ENCODE assay signal across 8 mouse cellular contexts in genomic region chr7:133066776-133067175, GRCm38 (mm10). TPM values are rescaled to one million over a fixed set of nuclear protein-coding genes. Genes with fewer than 3 reads are reported as not detected.
DNase-seq lines count a peak whose midpoint lies in the region; ATAC-seq and TF ChIP-seq lines count a peak whose summit lies in the region.

No protein-coding gene starts in this region.

- TF ChIP-seq POLR2A in brain, embryonic 14.5 days (IDR thresholded peaks at IDR 0.05; ENCODE audit: borderline replicate concordance, extremely low read depth, insufficient read depth, insufficient read length, poor library complexity, severe bottlenecking): no peak

- TF ChIP-seq CTCF in brain, embryonic 14.5 days (IDR thresholded peaks at IDR 0.05; ENCODE audit: borderline replicate concordance, extremely low read depth, insufficient read depth, insufficient read length): no peak
- no peak for TF ChIP-seq CTCF in stomach, postnatal 0 days (IDR thresholded peaks at IDR 0.05; ENCODE audit: low read depth)

- H3K27me3 ChIP-seq in stomach, postnatal 0 days (ENCODE audit: control insufficient read depth, insufficient read depth, low read length): no peaks in the 10 kb centered on the region

- H3K4me3 ChIP-seq in stomach, postnatal 0 days (ENCODE audit: low read depth, low read length): no peak overlapping the region

- no peak for ATAC-seq in monocyte, adult 5-6 weeks (replicated peaks; ENCODE audit: insufficient number of reproducible peaks, low FRiP score, low TSS enrichment, poor library complexity, severe bottlenecking)
- ATAC-seq in granulocyte monocyte progenitor cell, adult 5-6 weeks (replicated peaks; ENCODE audit: poor library complexity, severe bottlenecking): no peak
- no peak for ATAC-seq in stomach, postnatal 0 days (ENCODE audit: low FRiP score, low TSS enrichment)

- intact Hi-C loops in left cerebral cortex, postnatal 25 days (cut with DNase I): no loop called here

- H3K27ac ChIP-seq in stomach, postnatal 0 days (replicated peaks): no peak overlapping the region

- no peak overlapping the region for H3K9ac ChIP-seq in stomach, postnatal 0 days (ENCODE audit: low read length)

- H3K36me3 ChIP-seq in stomach, postnatal 0 days (ENCODE audit: control insufficient read depth, insufficient read depth, low read length): peaks cover 7% of the 10 kb centered on the region; the same call in 1 of the 2 replicates

- WGBS in stomach, postnatal 0 days: 51% methylated on average over 6 of the region's 6 CpGs

- H3K4me2 ChIP-seq in stomach, postnatal 0 days (replicated peaks; ENCODE audit: low read depth): no peak overlapping the region

- DNase-seq in heart, adult 18-20 months: peak; percentile 64 to 67
- DNase-seq in heart, adult 8-10 months (ENCODE audit: low spot score): no peak
- peak; percentile 94 for DNase-seq in brain, embryonic 14.5 days (ENCODE audit: low read depth)
- DNase-seq in frontal cortex, adult 2 months (ENCODE audit: extremely low spot score in 1 of 2, low spot score in 1 of 2): peak; percentile 57 to 80
- DNase-seq in left cerebral cortex, postnatal 25 days (ENCODE audit: low spot score in 2 of 2): peak; percentile 48 to 89
- DNase-seq in stomach, postnatal 0 days (ENCODE audit: low spot score): no peak

- no peaks in the 10 kb centered on the region for H3K9me3 ChIP-seq in stomach, postnatal 0 days (ENCODE audit: control insufficient read depth, low read length)

- no peak for TF ChIP-seq EP300 in stomach, postnatal 0 days (optimal IDR thresholded peaks at IDR 0.05)

- no peaks in the 10 kb centered on the region for H3K4me1 ChIP-seq in stomach, postnatal 0 days (replicated peaks; ENCODE audit: control insufficient read depth, insufficient read depth)

RNA-seq across cellular contexts. Expression of gene Fgfr2, which starts 56.4 kb away (rescaled TPM):
- 1 to 10 TPM; 1.3 to 2.6 TPM for total RNA-seq in heart, adult 18-20 months (2021)
- total RNA-seq in heart, adult 8-10 months (2022): 1 to 10 TPM; 1.1 to 1.9 (median 1.4) TPM
- 48.4 and 52.3 TPM in 2 replicates for polyA plus RNA-seq in brain, embryonic 14.5 days (2012; rRNA removed)
- 63.2 and 69.6 TPM in 2 replicates for polyA plus RNA-seq in frontal cortex, adult 2 months (2012; rRNA removed)
- 10 to 100 TPM; 37.1 to 42.0 TPM for total RNA-seq in left cerebral cortex, postnatal 25 days (2021)
- not detected in 3 replicates for total RNA-seq in monocyte, adult 5-6 weeks (2017)
- not detected in 2 replicates for total RNA-seq in granulocyte monocyte progenitor cell, adult 5-6 weeks (2014; fragmentation: Nextera tagmentation)
- not detected in 2 replicates for total RNA-seq in granulocyte monocyte progenitor cell, adult 5-6 weeks (2017)
- polyA plus RNA-seq in stomach, postnatal 0 days (2015; fragmentation: Nextera tagmentation; extraction: Ambion mirVana): 60.8 and 67.1 TPM in 2 replicates

RNA-seq across cellular contexts. Expression of gene Ctbp2, which starts 57.4 kb away (rescaled TPM):
- total RNA-seq in heart, adult 18-20 months (2021): 10 to 100 TPM; 24.4 to 30.6 TPM
- 10 to 100 TPM; 24.9 to 28.1 (median 27.6) TPM for total RNA-seq in heart, adult 8-10 months (2022)
- polyA plus RNA-seq in brain, embryonic 14.5 days (2012; rRNA removed): 115 and 141 TPM in 2 replicates
- 59.6 and 59.8 TPM in 2 replicates for polyA plus RNA-seq in frontal cortex, adult 2 months (2012; rRNA removed)
- total RNA-seq in left cerebral cortex, postnatal 25 days (2021): 10 to 100 TPM; 23.3 to 24.3 TPM
- total RNA-seq in monocyte, adult 5-6 weeks (2017): 34.8 to 40.1 TPM (median 35.2 TPM) in 3 replicates
- 55.5 and 58.1 TPM in 2 replicates for total RNA-seq in granulocyte monocyte progenitor cell, adult 5-6 weeks (2014; fragmentation: Nextera tagmentation)
- total RNA-seq in granulocyte monocyte progenitor cell, adult 5-6 weeks (2017): 40.8 and 40.9 TPM in 2 replicates
- polyA plus RNA-seq in stomach, postnatal 0 days (2015; fragmentation: Nextera tagmentation; extraction: Ambion mirVana): 48.6 and 55.6 TPM in 2 replicates

Comparison
In these comparisons a context has a peak if more than half of its experiments do, and no peak if none do; other contexts are left out.
1. DNase-seq: peak in heart, adult 18-20 months (2 of 2), brain, embryonic 14.5 days (single experiment), frontal cortex, adult 2 months (2 of 2) and left cerebral cortex, postnatal 25 days (2 of 2); none in heart, adult 8-10 months (single experiment) and stomach, postnatal 0 days (single experiment).
2. RNA of gene Fgfr2, which starts 56.4 kb away (total RNA-seq): 37.1 to 42.0 TPM in left cerebral cortex, postnatal 25 days; 1.3 to 2.6 TPM in heart, adult 18-20 months, 1.1 to 1.9 TPM in heart, adult 8-10 months, not detected in monocyte, adult 5-6 weeks and not detected in granulocyte monocyte progenitor cell, adult 5-6 weeks; every median in the first group is over 10 times any median in the second.